Mouse (Mus musculus) v-Abl transformed pro-B cells (cell line): ENCODE measurements around the gene Mfsd4a.

Experiments used
- in situ Hi-C, 2 experiments: fragments of 400-800 bp; cut with MboI; formaldehyde crosslinking; loops; one replicate each; pipeline ENCODE4 v1.15.1; 2025; ENCODE audit not compliant: unreplicated experiment in 2 of 2

Gene Mfsd4a

GRCm38 (mm10) chr1:132067261-132068255 lies at the start of gene Mfsd4a:
TSS of gene Mfsd4a (minus strand) at chr1:132068062.
- in situ Hi-C loops: loop anchor here in 1 of 2 experiments (5.0 kb wide), 1 partner anchor 40 kb away; no protein-coding TSS in a partner anchor

- in situ Hi-C loops: loop anchor here (5.0 kb wide), 3 partner anchors 119 to 214 kb away; no protein-coding TSS in a partner anchor
Measured at GRCm38 (mm10) chr1:132116606-132117005, 48.7 kb upstream of the Mfsd4a start.

GRCm38 (mm10) chr1:132113098-132113497 lies 45.2 kb upstream of the Mfsd4a start:
- in situ Hi-C loops: no loop called here

- in situ Hi-C loops: no loop called here
Measured at GRCm38 (mm10) chr1:132112426-132112825, 44.6 kb upstream of the Mfsd4a start.

GRCm38 (mm10) chr1:132111411-132111810 lies 43.5 kb upstream of the Mfsd4a start:
- in situ Hi-C loops: no loop called here

- in situ Hi-C loops: loop anchor here (5.0 to 10.0 kb wide), 4 partner anchors 42 to 112 kb away; partner anchors contain the start of gene Mfsd4a (in 1 of the 2)
Measured at GRCm38 (mm10) chr1:132109368-132109767, 41.5 kb upstream of the Mfsd4a start.

GRCm38 (mm10) chr1:132104353-132104752 lies 36.5 kb upstream of the Mfsd4a start:
- in situ Hi-C loops: loop anchor here in 1 of 2 experiments (10.0 kb wide), 1 partner anchor 60 kb away; no protein-coding TSS in a partner anchor

- in situ Hi-C loops: loop anchor here in 1 of 2 experiments (10.0 kb wide), 1 partner anchor 57 kb away; no protein-coding TSS in a partner anchor
Measured at GRCm38 (mm10) chr1:132101953-132102697, 34.3 kb upstream of the Mfsd4a start.

GRCm38 (mm10) chr1:132099775-132100174 lies 31.9 kb upstream of the Mfsd4a start:
- in situ Hi-C loops: loop anchor here in 1 of 2 experiments (10.0 kb wide), 1 partner anchor 55 kb away; no protein-coding TSS in a partner anchor

- in situ Hi-C loops: no loop called here
Measured at GRCm38 (mm10) chr1:132099016-132099415, 31.2 kb upstream of the Mfsd4a start.

- in situ Hi-C loops: no loop called here
Measured at GRCm38 (mm10) chr1:132098076-132098475, 30.2 kb upstream of the Mfsd4a start.

GRCm38 (mm10) chr1:132095356-132096004 lies 27.6 kb upstream of the Mfsd4a start:
- in situ Hi-C loops: no loop called here

- in situ Hi-C loops: no loop called here
Measured at GRCm38 (mm10) chr1:132093269-132093668, 25.4 kb upstream of the Mfsd4a start.

GRCm38 (mm10) chr1:132090266-132090665 lies 22.4 kb upstream of the Mfsd4a start:
- in situ Hi-C loops: no loop called here

- in situ Hi-C loops: no loop called here
Measured at GRCm38 (mm10) chr1:132089767-132090166, 21.9 kb upstream of the Mfsd4a start.

- in situ Hi-C loops: no loop called here
Measured at GRCm38 (mm10) chr1:132088181-132088671, 20.4 kb upstream of the Mfsd4a start.

- in situ Hi-C loops: no loop called here
Measured at GRCm38 (mm10) chr1:132085181-132086049, 17.6 kb upstream of the Mfsd4a start.

GRCm38 (mm10) chr1:132078413-132078812 lies 10.6 kb upstream of the Mfsd4a start:
- in situ Hi-C loops: no loop called here

- in situ Hi-C loops: no loop called here
Measured at GRCm38 (mm10) chr1:132075576-132075975, 7.7 kb upstream of the Mfsd4a start.
